Mouse (Mus musculus): ENCODE measurements around the gene Als2cr12. TPM values are rescaled to one million over a fixed set of nuclear protein-coding genes. Genes with fewer than 3 reads are reported as not detected.

The Als2cr12 gene
- polyA plus RNA-seq, 1 experiment, result 65.5 TPM

DNA sequence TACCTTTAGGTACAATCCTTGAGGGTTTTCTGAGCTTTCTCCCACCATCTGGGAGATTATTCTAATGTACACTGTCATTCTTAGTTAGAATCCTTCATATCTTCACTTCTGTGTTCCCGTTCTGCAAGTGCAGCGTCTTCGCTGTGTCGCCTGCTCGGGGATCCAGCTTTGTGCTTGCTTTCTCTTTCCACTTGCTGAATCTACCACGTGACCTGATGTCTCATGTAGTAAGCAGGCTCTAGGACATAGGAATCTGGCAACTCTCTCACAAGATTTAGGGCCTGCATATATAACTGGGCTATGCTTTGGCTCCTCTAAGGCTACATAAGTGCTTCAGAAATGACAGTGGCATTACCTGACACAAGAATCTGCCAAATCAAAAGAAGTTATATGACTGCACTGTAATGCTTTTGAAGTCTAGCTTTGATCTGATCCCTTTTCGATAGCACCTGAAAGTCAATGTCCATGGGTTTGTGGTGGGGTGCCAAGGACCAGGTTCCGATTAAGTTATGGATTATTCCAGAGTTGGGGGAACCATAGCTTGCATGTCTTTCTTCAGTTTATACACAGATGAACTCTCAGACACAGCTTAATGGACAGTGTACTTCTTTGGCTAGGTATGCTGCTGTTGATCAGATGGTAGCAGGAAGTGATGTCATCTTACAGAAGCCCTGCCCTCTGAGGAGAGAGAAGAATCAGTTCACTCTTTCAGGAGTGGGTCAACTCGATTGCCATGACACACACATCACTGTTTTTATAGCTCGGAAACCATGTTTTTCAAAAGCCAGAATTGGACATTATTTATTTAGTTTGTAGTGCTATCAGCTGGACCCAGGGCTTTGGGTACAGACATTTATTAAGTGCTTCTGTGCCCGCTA is 38.5 kb upstream of the Als2cr12 start:
- Histone ChIP-seq H3K4me1 (ENCODE audit: control insufficient read depth, insufficient read depth, low read length) (no peaks in the 10 kb centered on the region), H3K27me3 (ENCODE audit: control insufficient read depth, insufficient read depth, low read length) (no peaks in the 10 kb centered on the region), H3K4me3 (ENCODE audit: control insufficient read depth, low read depth, low read length) (no peak overlapping the region), H3K27ac (ENCODE audit: control insufficient read depth, insufficient read depth, low read depth, low read length) (no peak overlapping the region), H3K36me3 (ENCODE audit: control insufficient read depth, insufficient read depth, low read length) (no peaks in the 10 kb centered on the region)
- TF ChIP-seq POLR2A (IDR thresholded peaks at IDR 0.05; ENCODE audit: control insufficient read depth, low read depth, low read length) (no peak), CTCF (IDR thresholded peaks at IDR 0.05; ENCODE audit: control insufficient read depth, insufficient read depth, insufficient replicate concordance, low read depth, low read length) (no peak)

GRCm38 (mm10) chr1:58733636-58734035 is 37.8 kb upstream of the Als2cr12 start:
- Histone ChIP-seq H3K36me3 (ENCODE audit: control insufficient read depth, insufficient read depth, low read length) (no peaks in the 10 kb centered on the region), H3K4me3 (ENCODE audit: control insufficient read depth, low read depth, low read length) (no peak overlapping the region), H3K4me1 (ENCODE audit: control insufficient read depth, insufficient read depth, low read length) (no peaks in the 10 kb centered on the region), H3K27ac (ENCODE audit: control insufficient read depth, insufficient read depth, low read depth, low read length) (no peak overlapping the region), H3K27me3 (ENCODE audit: control insufficient read depth, insufficient read depth, low read length) (no peaks in the 10 kb centered on the region)
- no peak for TF ChIP-seq CTCF (IDR thresholded peaks at IDR 0.05; ENCODE audit: control insufficient read depth, insufficient read depth, insufficient replicate concordance, low read depth, low read length)
- TF ChIP-seq POLR2A (IDR thresholded peaks at IDR 0.05; ENCODE audit: control insufficient read depth, low read depth, low read length), result no peak

DNA sequence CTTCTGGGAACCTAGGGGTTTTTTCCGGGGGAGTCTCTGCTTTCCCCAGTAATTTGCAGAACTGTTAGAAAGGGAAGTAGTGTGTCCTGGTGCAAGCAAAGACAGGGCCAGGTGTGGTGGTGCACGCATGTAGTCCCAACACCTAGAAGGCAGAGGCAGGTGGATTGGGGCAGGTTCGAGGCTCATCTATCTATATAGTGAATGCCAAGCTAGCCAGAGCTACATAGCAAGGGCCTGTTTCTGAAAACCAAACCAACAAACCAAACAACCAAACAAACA is 32.7 kb upstream of the Als2cr12 start:
- no peaks in the 10 kb centered on the region for H3K27me3 ChIP-seq (ENCODE audit: control insufficient read depth, insufficient read depth, low read length)
- H3K4me3 ChIP-seq (ENCODE audit: control insufficient read depth, low read depth, low read length), result no peak overlapping the region
- no peaks in the 10 kb centered on the region for H3K36me3 ChIP-seq (ENCODE audit: control insufficient read depth, insufficient read depth, low read length)
- no peak for TF ChIP-seq POLR2A (IDR thresholded peaks at IDR 0.05; ENCODE audit: control insufficient read depth, low read depth, low read length)
- no peak for TF ChIP-seq CTCF (IDR thresholded peaks at IDR 0.05; ENCODE audit: control insufficient read depth, insufficient read depth, insufficient replicate concordance, low read depth, low read length)
- no peaks in the 10 kb centered on the region for H3K4me1 ChIP-seq (ENCODE audit: control insufficient read depth, insufficient read depth, low read length)
- H3K27ac ChIP-seq (ENCODE audit: control insufficient read depth, insufficient read depth, low read depth, low read length), result no peak overlapping the region

- Histone ChIP-seq H3K4me1 (ENCODE audit: control insufficient read depth, insufficient read depth, low read length) (no peaks in the 10 kb centered on the region), H3K4me3 (ENCODE audit: control insufficient read depth, low read depth, low read length) (no peak overlapping the region), H3K27ac (ENCODE audit: control insufficient read depth, insufficient read depth, low read depth, low read length) (no peak overlapping the region), H3K36me3 (ENCODE audit: control insufficient read depth, insufficient read depth, low read length) (no peaks in the 10 kb centered on the region), H3K27me3 (ENCODE audit: control insufficient read depth, insufficient read depth, low read length) (no peaks in the 10 kb centered on the region)
- TF ChIP-seq CTCF (IDR thresholded peaks at IDR 0.05; ENCODE audit: control insufficient read depth, insufficient read depth, insufficient replicate concordance, low read depth, low read length) (no peak), POLR2A (IDR thresholded peaks at IDR 0.05; ENCODE audit: control insufficient read depth, low read depth, low read length) (no peak)
Observed at GRCm38 (mm10) chr1:58727747-58728589, 32.2 kb upstream of the Als2cr12 start.

GRCm38 (mm10) chr1:58727019-58727746 is 31.4 kb upstream of the Als2cr12 start:
- no peak overlapping the region for H3K4me3 ChIP-seq (ENCODE audit: control insufficient read depth, low read depth, low read length)
- 0 out of 2 replicates have a peak, but pooled peaks cover under 1% of the 10 kb centered on the region for H3K4me1 ChIP-seq (ENCODE audit: control insufficient read depth, insufficient read depth, low read length)
- TF ChIP-seq POLR2A (IDR thresholded peaks at IDR 0.05; ENCODE audit: control insufficient read depth, low read depth, low read length) (no peak), CTCF (IDR thresholded peaks at IDR 0.05; ENCODE audit: control insufficient read depth, insufficient read depth, insufficient replicate concordance, low read depth, low read length) (no peak)
- no peak overlapping the region for H3K27ac ChIP-seq (ENCODE audit: control insufficient read depth, insufficient read depth, low read depth, low read length)
- H3K36me3 ChIP-seq (ENCODE audit: control insufficient read depth, insufficient read depth, low read length), result no peaks in the 10 kb centered on the region
- no peaks in the 10 kb centered on the region for H3K27me3 ChIP-seq (ENCODE audit: control insufficient read depth, insufficient read depth, low read length)

DNA sequence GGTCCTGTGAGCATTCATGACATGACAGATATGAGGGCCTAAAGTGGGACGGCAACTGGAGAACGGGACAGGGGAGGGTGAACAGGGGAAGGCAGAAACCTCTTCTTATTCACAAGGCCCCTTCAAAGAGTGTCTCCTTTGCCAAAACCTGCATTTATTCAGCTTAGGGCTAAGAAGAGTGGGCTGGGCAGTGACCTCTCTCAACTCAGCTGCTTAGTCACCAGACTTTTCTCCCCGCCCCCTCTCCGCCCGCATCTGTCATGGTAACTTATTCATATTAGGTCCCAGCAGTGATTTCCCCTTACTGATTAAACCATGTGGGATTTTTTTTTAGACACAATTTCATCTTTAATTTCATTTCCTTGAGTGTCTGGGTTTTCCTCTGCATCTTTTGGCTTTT is 30.0 kb upstream of the Als2cr12 start:
- Histone ChIP-seq H3K27me3 (ENCODE audit: control insufficient read depth, insufficient read depth, low read length) (no peaks in the 10 kb centered on the region), H3K4me3 (ENCODE audit: control insufficient read depth, low read depth, low read length) (no peak overlapping the region), H3K27ac (ENCODE audit: control insufficient read depth, insufficient read depth, low read depth, low read length) (no peak overlapping the region), H3K36me3 (ENCODE audit: control insufficient read depth, insufficient read depth, low read length) (no peaks in the 10 kb centered on the region), H3K4me1 (ENCODE audit: control insufficient read depth, insufficient read depth, low read length) (peaks cover 4% of the 10 kb centered on the region; the same call in 1 of the 2 replicates)
- no peak for TF ChIP-seq CTCF (IDR thresholded peaks at IDR 0.05; ENCODE audit: control insufficient read depth, insufficient read depth, insufficient replicate concordance, low read depth, low read length)
- TF ChIP-seq POLR2A (IDR thresholded peaks at IDR 0.05; ENCODE audit: control insufficient read depth, low read depth, low read length), result no peak

DNA sequence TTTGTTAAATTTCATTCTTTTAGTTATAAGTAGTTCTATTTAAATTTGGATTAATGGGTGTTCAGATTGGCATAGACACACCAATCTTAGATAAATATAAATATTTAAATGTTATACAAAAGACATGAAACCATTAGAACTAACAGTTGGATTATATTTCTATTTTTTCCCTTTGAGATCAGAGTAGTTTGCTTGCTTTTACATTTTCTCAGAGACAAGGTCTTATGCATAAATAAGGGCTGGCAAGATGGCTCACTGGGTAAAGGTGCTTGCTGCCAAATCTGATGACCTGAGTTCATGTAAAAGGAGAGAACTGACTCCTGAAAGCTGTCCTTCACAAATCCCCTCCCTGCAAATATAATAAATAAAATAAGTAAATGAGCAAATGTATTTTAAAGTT is 29.3 kb upstream of the Als2cr12 start:
- Histone ChIP-seq H3K4me3 (ENCODE audit: control insufficient read depth, low read depth, low read length) (no peak overlapping the region), H3K36me3 (ENCODE audit: control insufficient read depth, insufficient read depth, low read length) (no peaks in the 10 kb centered on the region), H3K27me3 (ENCODE audit: control insufficient read depth, insufficient read depth, low read length) (no peaks in the 10 kb centered on the region), H3K27ac (ENCODE audit: control insufficient read depth, insufficient read depth, low read depth, low read length) (no peak overlapping the region), H3K4me1 (ENCODE audit: control insufficient read depth, insufficient read depth, low read length) (peaks cover 4% of the 10 kb centered on the region; the same call in 1 of the 2 replicates)
- TF ChIP-seq CTCF (IDR thresholded peaks at IDR 0.05; ENCODE audit: control insufficient read depth, insufficient read depth, insufficient replicate concordance, low read depth, low read length) (no peak), POLR2A (IDR thresholded peaks at IDR 0.05; ENCODE audit: control insufficient read depth, low read depth, low read length) (no peak)

Data from testis, adult 2 months (tissue).